Mouse (Mus musculus) heart, postnatal 36 days (tissue): ENCODE results near the gene Lypd6b. TPM values are rescaled to one million over a fixed set of nuclear protein-coding genes. Genes with fewer than 3 reads are reported as not detected.

ENCODE experiments used
- DNase-seq, 2 experiments: peaks; one replicate each; pipeline ENCODE4 v3.0.0; 2021 to 2022
- intact Hi-C: fragments of 180-260 bp; cut with DNase I; formaldehyde crosslinking; loops from one replicate; pipeline ENCODE4 v1.15.1; 2025
- total RNA-seq, 2 experiments: library from RNA; stranded (reverse); gene quantifications; 2 replicates each; pipeline ENCODE4 v1.2.3; 2021

Gene Lypd6b
- total RNA-seq, 2 experiments from 2014 or later = not detected

- no peak for DNase-seq
- intact Hi-C loops = no loop called here
Measured at GRCm38 (mm10) chr2:49927362-49927761, 139.9 kb downstream of the Lypd6b start.

GRCm38 (mm10) chr2:49929931-49930330, 142.4 kb downstream of the Lypd6b start:
- DNase-seq = no peak

GRCm38 (mm10) chr2:49937621-49938020, 150.1 kb downstream of the Lypd6b start:
- no peak for DNase-seq
- intact Hi-C loops = no loop called here

More at GRCm38 (mm10) chr2:49929931-49930330, 142.4 kb downstream of the Lypd6b start:
- intact Hi-C loops = no loop called here

DNA sequence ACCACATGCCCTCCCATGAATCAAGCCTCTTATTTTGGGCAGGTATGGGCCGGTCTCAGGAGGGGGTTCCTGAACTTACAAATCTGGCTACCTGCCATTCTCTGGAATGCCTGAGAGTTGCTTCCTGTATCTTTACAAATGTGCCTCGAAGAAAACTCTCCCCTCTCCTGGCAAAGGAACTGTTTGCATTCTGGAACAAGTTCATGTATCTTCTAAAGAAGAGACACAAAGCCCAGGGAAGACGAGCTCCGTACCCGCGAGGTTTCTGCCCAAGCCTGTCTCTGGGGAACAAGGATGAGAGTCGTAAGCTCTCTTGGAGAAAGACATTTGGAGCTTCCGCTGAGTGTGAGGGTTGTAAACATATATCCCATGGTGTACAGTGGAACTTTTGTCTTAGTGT, 150.8 kb downstream of the Lypd6b start:
- DNase-seq = no peak
- intact Hi-C loops = no loop called here

DNA sequence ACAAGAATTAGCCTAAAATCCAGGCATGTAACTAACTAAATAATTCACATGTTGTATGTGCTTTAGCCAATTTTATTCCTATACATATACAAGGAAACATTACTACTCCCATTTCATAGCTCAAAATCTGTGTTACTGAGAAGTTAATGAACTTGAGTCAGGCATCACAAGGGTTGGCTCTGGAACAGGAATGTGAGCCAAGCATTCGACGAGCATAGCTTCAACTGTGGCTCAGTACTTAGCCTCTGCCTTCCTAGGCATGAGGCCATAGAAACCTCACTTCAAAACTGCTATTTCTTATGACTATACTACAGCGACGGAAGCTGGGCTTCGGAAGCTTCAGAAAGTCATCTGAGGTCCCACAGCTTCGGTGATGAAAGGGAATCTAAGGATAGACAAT, 152.9 kb downstream of the Lypd6b start:
- intact Hi-C loops = no loop called here
- DNase-seq = no peak

DNA sequence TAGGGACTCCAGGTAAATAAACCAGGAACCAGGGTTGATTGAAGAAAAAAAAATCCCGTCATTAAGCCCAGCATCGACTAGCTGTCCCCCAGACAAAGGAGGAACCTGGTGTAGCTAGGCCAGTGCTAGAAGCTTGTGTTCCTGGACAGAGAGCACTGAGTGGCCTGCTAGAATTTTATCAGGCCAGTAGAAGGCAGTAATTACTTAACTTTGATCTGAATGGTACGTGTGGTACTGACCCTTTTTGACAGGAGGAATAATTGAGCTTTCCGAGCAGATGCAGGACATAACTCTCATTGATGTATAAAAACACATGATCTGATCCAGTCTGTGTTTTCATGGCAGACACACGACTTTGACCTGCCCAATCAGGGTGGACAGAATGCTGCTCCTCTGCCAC, 154.6 kb downstream of the Lypd6b start:
- intact Hi-C loops = no loop called here
- no peak for DNase-seq

DNA sequence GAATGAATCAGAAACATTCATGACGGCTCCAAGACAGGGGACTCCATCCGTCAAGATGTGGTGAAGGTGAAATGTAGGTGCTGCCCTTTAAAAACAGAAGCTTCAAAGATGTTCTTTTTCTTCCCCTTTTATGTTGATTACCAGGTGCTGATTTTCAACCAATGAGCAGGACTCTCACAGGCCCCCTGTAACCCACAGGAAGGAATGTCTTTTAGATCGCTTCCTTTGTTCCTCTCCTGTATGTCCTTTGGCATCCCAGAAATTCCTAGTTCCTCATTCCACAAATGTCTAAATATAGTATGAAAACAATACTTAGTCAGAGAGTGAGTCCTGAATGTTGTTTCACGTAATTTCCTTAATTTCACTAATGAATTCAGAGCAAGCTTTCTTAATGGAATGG, 164.2 kb downstream of the Lypd6b start:
- no peak for DNase-seq
- intact Hi-C loops = no loop called here

DNA sequence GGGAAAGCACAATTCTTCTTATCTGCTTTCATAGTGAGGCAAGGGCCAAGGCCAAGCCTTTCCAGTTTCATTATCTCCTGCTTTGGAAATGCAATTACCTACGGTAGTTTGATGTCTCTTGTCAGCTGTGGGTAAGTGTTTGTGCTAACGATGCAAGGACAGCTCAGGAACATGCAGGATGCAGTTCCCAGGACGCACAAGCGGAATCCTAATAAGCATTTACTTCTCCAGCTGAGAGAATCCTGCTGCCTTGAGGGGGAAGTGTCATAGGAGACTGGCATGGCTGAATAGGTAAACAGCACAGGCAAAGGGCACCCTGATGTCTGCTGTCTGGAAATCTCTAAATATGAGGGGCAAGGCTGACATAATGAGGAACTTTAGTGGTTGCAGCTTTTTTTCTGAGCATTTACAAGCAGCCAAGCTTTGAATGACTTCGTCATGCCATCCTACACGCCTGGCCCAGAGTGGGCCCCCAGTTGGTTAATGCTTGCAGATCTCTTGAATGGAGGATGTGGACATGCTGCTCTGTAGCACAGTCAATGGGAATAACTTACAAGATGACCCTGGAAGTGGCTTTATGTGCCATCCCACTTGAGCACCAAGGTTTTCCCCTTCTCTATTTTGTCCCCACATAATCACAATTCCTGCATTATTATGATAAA, 165.3 kb downstream of the Lypd6b start:
- no peak for DNase-seq
- intact Hi-C loops = no loop called here

DNA sequence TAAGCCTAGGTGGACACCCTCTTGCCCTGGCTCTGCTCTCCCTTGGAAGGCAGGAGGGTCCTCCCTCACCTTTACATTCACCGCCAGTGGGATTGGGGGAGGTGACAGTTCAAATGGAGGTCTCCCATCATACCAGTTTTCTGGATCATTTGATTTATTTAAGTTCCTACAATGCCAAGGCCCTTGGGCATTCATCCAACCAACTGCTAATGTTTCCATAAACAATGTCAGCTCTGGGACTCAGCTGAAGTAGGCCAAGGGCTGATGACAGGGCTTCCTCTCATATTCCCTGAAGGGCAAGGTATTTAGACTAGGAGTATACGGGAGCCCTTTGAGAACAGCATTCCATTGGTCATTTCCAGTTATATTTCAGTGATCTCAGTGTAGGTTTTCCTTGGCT, 170.0 kb downstream of the Lypd6b start:
- no peak for DNase-seq
- intact Hi-C loops = no loop called here

DNA sequence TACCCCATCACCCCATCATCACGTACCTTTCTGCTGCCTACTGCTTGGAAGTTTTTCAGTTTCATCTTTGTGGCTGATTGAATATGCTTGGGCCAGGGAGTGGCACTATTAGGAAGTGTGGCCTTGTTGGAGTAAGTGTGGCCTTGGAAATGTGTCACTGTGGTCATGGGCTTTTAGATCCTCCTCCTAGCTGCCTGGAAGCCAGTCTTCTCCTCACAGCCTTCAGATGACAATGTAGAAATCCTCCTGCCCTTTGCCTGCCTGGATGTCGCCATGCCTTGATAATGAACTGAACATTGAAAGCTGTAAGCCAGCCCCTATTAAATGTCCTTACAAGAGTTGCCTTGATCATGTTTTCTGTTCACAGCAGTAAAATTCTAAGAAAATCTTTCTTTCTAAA, 174.5 kb downstream of the Lypd6b start:
- intact Hi-C loops = no loop called here
- no peak for DNase-seq

DNA sequence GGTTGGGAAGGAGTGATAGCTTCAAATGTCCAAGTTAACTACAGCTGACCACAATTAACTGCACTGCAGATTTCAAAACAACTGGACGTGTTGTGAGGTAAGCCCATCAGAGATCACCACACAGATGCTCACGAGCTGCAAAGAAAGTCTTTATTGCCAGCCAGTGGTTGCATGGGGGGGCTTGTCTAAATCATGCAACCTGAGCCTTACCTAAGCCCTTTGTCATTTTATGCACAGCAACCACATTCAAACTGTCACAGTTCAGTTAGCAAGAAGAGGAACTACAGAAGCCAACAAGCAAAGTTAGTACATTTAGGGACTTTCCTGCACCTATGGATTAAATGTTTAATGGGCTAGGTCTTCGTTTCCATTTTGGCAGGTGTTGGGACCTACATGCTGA, 177.4 kb downstream of the Lypd6b start:
- DNase-seq = no peak

DNA sequence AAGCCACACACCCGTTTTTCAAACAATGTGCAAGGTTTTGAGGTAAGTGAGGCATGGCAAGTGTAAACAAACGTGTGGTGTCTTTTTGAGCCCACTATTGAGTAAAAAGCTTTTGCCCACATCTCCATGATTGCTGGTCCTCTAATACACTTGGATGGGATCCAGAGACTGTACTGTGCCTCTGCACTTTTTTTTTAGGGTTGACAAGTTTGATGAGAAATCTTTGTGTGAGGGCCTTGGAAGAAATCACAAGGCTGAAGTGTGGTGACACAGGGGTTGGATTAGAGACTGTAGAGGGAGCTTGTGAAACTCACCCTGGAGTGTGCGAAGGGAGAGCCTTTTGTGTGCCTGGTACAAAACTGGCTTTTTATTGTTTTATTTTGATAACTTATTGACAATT, 180.3 kb downstream of the Lypd6b start:
- no peak for DNase-seq
- intact Hi-C loops = no loop called here

More for the DNA sequence above, 177.4 kb downstream of the Lypd6b start:
- intact Hi-C loops = no loop called here

DNA sequence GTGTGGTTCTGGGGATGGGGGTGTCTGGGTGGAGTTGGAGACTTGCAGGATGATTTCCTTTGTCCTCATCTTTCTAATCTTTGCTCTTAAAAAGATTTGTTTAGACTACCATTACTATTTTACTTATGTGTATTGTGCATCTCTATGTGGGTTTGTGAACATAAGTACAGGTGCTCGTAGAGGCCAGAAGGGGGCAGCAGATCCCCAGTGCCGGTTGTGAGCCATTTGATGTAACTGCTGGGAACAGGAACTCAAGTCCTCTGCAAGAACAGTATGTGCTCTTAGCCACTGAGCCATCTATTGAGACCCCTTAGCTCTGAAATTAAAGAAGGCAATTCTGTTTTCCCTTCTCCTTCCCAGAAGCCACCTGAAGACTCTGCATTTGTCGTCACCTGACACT, 183.5 kb downstream of the Lypd6b start:
- intact Hi-C loops = no loop called here
- DNase-seq = no peak

DNA sequence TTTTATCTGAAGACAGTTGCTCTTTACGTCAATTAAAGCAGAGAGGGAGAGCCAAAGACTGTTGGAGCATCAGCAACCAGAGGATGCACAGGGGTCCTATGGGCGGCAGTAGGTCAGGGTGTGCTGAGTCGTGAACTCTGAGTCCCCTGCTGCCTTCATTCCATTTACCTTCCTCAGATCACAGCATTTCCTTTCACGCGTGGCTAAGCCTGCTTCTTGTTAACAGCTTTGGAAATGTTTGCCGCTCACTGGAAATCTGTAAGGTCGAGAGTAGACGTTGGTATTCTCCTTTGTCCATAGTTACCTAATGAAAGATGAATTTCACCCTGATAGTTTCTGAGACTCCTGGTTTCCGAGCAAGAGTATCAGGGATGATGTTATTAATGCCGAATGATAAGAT, 191.1 kb downstream of the Lypd6b start:
- intact Hi-C loops = no loop called here

DNA sequence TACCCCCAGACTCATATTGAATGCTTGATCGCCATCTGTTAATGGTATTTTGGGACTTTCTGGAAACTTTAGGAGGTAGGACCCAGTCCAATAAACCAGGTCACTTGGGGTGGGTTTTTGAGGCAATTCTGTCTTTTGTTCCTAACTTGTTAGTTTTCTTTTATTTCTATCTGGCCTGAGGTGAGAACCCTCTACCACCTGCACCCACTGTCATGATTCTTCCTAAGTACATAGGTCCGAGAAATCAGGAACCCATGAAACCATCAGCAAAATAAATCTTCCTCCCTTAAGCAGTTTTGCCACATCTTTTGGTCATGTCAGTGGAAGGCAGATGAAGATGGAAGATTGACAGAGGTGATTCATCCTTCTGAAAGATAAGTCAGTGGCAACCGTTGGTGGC, 192.5 kb downstream of the Lypd6b start:
- intact Hi-C loops = no loop called here
- DNase-seq = no peak

More for the DNA sequence above, 191.1 kb downstream of the Lypd6b start:
- DNase-seq = no peak

DNA sequence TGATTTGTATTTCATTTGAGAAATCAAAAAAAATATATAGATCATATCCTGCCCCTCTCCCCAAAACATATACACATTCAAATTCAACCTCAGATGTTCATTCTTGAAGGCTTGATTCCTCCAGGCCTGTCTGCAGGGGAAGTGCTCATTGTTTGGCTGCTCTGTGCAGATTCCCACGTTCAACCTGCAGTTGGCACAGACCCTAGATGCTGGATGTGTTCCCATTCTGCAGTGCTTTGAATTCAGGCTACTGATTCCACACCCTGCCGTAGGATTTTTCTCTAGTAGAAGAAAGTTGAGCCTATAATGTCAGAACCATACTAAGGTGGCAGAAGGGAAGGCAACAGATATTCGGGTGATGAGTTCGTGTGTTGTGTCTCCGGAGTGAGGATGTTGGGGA, 195.5 kb downstream of the Lypd6b start:
- DNase-seq = no peak
- intact Hi-C loops = no loop called here

DNA sequence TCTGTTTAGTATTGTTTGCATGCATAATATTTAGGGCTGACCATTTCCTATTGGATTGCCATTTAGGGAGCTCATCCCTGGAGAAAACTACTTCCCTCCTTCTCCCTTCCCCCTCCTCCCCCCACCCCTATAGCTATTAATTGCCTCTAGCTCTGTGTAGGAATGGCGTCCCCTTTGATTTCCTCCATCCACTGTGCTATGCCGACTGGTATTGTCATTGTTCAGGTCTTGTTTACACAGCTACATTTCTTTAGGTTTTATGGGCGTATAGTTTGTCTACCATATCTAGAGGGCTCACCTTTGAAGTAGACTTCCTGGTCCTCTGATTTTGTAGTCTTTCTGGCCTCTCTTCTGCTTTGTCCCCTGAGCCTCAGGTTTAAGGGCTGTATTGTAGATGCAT, 197.3 kb downstream of the Lypd6b start:
- intact Hi-C loops = no loop called here
- no peak for DNase-seq

GRCm38 (mm10) chr2:49995841-49996240, 208.4 kb downstream of the Lypd6b start:
- intact Hi-C loops = no loop called here

GRCm38 (mm10) chr2:49997216-49997615, 209.7 kb downstream of the Lypd6b start:
- no peak for DNase-seq
- intact Hi-C loops = no loop called here

More at GRCm38 (mm10) chr2:49995841-49996240, 208.4 kb downstream of the Lypd6b start:
- no peak for DNase-seq
